In the genomic region with DNA sequence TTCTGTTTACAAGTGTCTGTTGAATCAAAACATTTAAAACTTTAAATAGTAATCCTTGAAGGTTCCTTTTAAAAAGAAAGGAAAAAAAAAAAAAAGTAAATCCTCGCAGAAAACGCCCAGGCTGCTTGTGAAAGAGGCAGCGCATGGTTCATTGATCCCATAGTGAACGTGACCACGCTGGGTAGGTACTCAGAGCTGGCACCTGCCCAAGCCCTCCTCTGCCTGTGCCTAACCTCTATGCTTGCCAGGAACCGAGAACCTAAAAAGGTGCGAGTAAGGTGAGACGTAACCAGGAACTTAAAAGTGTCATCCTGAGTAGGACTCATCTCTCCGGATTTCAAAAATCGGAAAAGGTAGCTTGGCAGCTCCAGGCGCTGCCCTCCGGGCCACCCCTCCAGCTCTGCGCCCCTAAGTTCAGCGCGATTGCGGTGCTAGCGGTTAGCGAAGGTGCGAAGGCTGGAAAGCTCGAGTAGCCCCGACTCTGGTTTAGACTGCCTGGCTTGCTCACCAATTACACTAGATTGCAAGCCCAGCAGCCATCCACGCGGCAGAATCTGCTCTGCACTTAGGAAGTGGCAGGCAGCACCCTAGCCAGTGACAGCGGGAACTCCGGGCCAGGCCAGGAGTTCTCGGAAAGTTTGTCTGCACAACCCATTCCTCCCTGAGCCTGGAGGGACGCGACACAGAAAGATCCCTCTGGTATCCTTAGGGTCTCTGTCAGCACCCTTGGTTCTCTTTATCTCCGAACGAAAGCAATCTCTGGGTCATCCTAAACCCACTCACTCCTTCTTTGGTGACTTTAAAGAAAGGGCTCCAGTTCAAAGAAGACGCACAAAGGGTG, we compare ENCODE assay signal across 8 mouse cellular contexts. TPM values are rescaled to one million over a fixed set of nuclear protein-coding genes. Genes with fewer than 3 reads are reported as not detected.
A peak's percentile ranks its signal among the peaks of the same experiment; 100 is the strongest.
DNase-seq lines count a peak whose midpoint lies in the region; ATAC-seq and TF ChIP-seq lines count a peak whose summit lies in the region.

No protein-coding gene starts in this region.

- DNase-seq in gastrocnemius, postnatal 10 days: peak; percentile 22
- no peak for DNase-seq in gastrocnemius, adult 18-20 months (ENCODE audit: low spot score)
- DNase-seq in Muller cell, postnatal 12 days (ENCODE audit: inconsistent ontology term): peak; percentile 58
- peak; percentile 60 for DNase-seq in induced T-regulatory cell, adult 2 months (ENCODE audit: low read depth)
- DNase-seq in liver, embryonic 13.5 days: no peak
- DNase-seq in midbrain, postnatal 0 days (ENCODE audit: low spot score): no peak

- no peak for TF ChIP-seq CTCF in midbrain, postnatal 0 days (IDR thresholded peaks at IDR 0.05)

- H3K4me2 ChIP-seq in forebrain, embryonic 12.5 days: peak overlapping the region; percentile 48
- peak overlapping the region; percentile 54 for H3K4me2 ChIP-seq in liver, embryonic 13.5 days
- H3K4me2 ChIP-seq in midbrain, postnatal 0 days (ENCODE audit: low read depth, low read length, poor library complexity, severe bottlenecking): peak overlapping the region; percentile 34

- peaks cover 12% of the 10 kb centered on the region for H3K4me1 ChIP-seq in forebrain, embryonic 12.5 days
- peaks cover 31% of the 10 kb centered on the region for H3K4me1 ChIP-seq in liver, embryonic 13.5 days (replicated peaks)
- no peaks in the 10 kb centered on the region for H3K4me1 ChIP-seq in midbrain, postnatal 0 days (ENCODE audit: insufficient read depth, low read length)

- peaks cover 59% of the 10 kb centered on the region for H3K27me3 ChIP-seq in forebrain, embryonic 12.5 days
- peaks cover 59% of the 10 kb centered on the region for H3K27me3 ChIP-seq in liver, embryonic 13.5 days
- peaks cover 38% of the 10 kb centered on the region for H3K27me3 ChIP-seq in midbrain, postnatal 0 days (ENCODE audit: insufficient read depth, low read length)

- H3K27ac ChIP-seq in forebrain, embryonic 12.5 days: no peak overlapping the region
- no peak overlapping the region for H3K27ac ChIP-seq in liver, embryonic 13.5 days
- H3K27ac ChIP-seq in midbrain, postnatal 0 days (ENCODE audit: low read depth, low read length): no peak overlapping the region

- H3K36me3 ChIP-seq in forebrain, embryonic 12.5 days (replicated peaks): no peaks in the 10 kb centered on the region
- H3K36me3 ChIP-seq in liver, embryonic 13.5 days: no peaks in the 10 kb centered on the region
- H3K36me3 ChIP-seq in midbrain, postnatal 0 days (ENCODE audit: insufficient read depth, low read length): no peaks in the 10 kb centered on the region

- H3K9ac ChIP-seq in forebrain, embryonic 12.5 days: no peak overlapping the region
- no peak overlapping the region for H3K9ac ChIP-seq in liver, embryonic 13.5 days
- H3K9ac ChIP-seq in midbrain, postnatal 0 days (replicated peaks; ENCODE audit: low read length, poor library complexity, severe bottlenecking): no peak overlapping the region

- H3K4me3 ChIP-seq in forebrain, embryonic 12.5 days (replicated peaks): peak overlapping the region; percentile 27
- H3K4me3 ChIP-seq in liver, embryonic 13.5 days (replicated peaks): peak overlapping the region; percentile 32
- H3K4me3 ChIP-seq in midbrain, postnatal 0 days (ENCODE audit: low read depth, low read length): peak overlapping the region; percentile 20

- WGBS in forebrain, embryonic 12.5 days: under 1% methylated on average over 31 of the region's 31 CpGs
- WGBS in liver, embryonic 13.5 days (ENCODE audit: insufficient replicate concordance): 5% methylated on average over 31 of the region's 31 CpGs
- 2% methylated on average over 31 of the region's 31 CpGs for WGBS in midbrain, postnatal 0 days

- ATAC-seq in forebrain, embryonic 12.5 days (ENCODE audit: low FRiP score): peak; percentile 27; the same call in 1 of the 2 replicates
- ATAC-seq in liver, embryonic 13.5 days (ENCODE audit: low read depth): no peak
- ATAC-seq in midbrain, postnatal 0 days (ENCODE audit: low FRiP score): no peak
- ATAC-seq in inflammation-experienced regulatory T-cells, adult 6 months: no peak

- no peaks in the 10 kb centered on the region for H3K9me3 ChIP-seq in forebrain, embryonic 12.5 days
- no peaks in the 10 kb centered on the region for H3K9me3 ChIP-seq in liver, embryonic 13.5 days (replicated peaks)
- no peaks in the 10 kb centered on the region for H3K9me3 ChIP-seq in midbrain, postnatal 0 days (ENCODE audit: low read length)

RNA-seq across cellular contexts. Expression of a gene that starts 1.3 kb away (rescaled TPM):
- total RNA-seq in gastrocnemius, postnatal 10 days (2021): 1 to 10 TPM; 1.5 to 2.8 TPM
- under 1 TPM; 0.16 to 0.43 TPM for total RNA-seq in gastrocnemius, adult 18-20 months (2021)
- polyA plus RNA-seq in forebrain, embryonic 12.5 days (2016; fragmentation: Nextera tagmentation; extraction: Ambion mirVana): 0.86 and 1.1 TPM in 2 replicates
- polyA plus RNA-seq in liver, embryonic 13.5 days (2015; fragmentation: Nextera tagmentation; extraction: Ambion mirVana): 0.12 and 0.13 TPM in 2 replicates
- total RNA-seq in midbrain, postnatal 0 days (2014; rRNA removed): 0.42 and 2.0 TPM in 2 replicates
- 0.09 and 0.12 TPM in 2 replicates for polyA plus RNA-seq in midbrain, postnatal 0 days (2015; fragmentation: Nextera tagmentation; extraction: Ambion mirVana)
- 10 to 100 TPM; 11.2 to 27.7 (median 12.4) TPM for polyA plus RNA-seq in inflammation-experienced regulatory T-cells, adult 6 months (2017; shearing (Covaris generic))

Comparison
In these comparisons a context has a peak if more than half of its experiments do, and no peak if none do; other contexts are left out.
1. DNase-seq: peak in gastrocnemius, postnatal 10 days (single experiment), Muller cell, postnatal 12 days (single experiment) and induced T-regulatory cell, adult 2 months (single experiment); none in gastrocnemius, adult 18-20 months (single experiment), liver, embryonic 13.5 days (single experiment) and midbrain, postnatal 0 days (single experiment).
2. Peak in every context shown above with its lines, with median percentiles within 50 percentile points of each other: H3K4me2 ChIP-seq and H3K4me3 ChIP-seq.